Mouse (Mus musculus): ENCODE results near the gene Hist1h2bj. TPM values are rescaled to one million over a fixed set of nuclear protein-coding genes. Genes with fewer than 3 reads are reported as not detected.
A peak's percentile ranks its signal among the peaks of the same experiment; 100 is the strongest.
"Not testable (repeated sequence)": the region's sequence is repeated elsewhere in the genome, so short reads cannot be mapped to it uniquely, and the experiment has no call there.

Hist1h2bj gene
- polyA plus RNA-seq, 1 experiment from 2014 or later = 19.9 TPM

- ATAC-seq (ENCODE audit: insufficient number of reproducible peaks, low FRiP score, low TSS enrichment, low read depth) = peak; percentile 71
- 1% methylated on average over 14 of the region's 14 CpGs for WGBS
- Histone ChIP-seq H3K4me3 (ENCODE audit: low read depth, low read length) (peak overlapping the region; percentile 43), H3K9me3 (ENCODE audit: control insufficient read depth, low read length) (no peaks in the 10 kb centered on the region), H3K27ac (replicated peaks; ENCODE audit: low read depth, low read length) (peak overlapping the region; percentile 76), H3K9ac (ENCODE audit: low read length) (no peak overlapping the region; the same call in 1 of the 2 replicates), H3K27me3 (ENCODE audit: control insufficient read depth, insufficient read depth, low read length) (no peaks in the 10 kb centered on the region), H3K36me3 (ENCODE audit: control insufficient read depth, insufficient read depth, low read length) (no peaks in the 10 kb centered on the region), H3K4me2 (ENCODE audit: low read depth, severe bottlenecking) (peak overlapping the region; percentile 50), H3K4me1 (ENCODE audit: control insufficient read depth, insufficient read depth, low read length) (no peaks in the 10 kb centered on the region)
- peak; percentile 86 for DNase-seq (ENCODE audit: low spot score)
These were observed 6.9 kb downstream of the Hist1h2bj start for GRCm38 (mm10) chr13:22049737-22050440.

DNA sequence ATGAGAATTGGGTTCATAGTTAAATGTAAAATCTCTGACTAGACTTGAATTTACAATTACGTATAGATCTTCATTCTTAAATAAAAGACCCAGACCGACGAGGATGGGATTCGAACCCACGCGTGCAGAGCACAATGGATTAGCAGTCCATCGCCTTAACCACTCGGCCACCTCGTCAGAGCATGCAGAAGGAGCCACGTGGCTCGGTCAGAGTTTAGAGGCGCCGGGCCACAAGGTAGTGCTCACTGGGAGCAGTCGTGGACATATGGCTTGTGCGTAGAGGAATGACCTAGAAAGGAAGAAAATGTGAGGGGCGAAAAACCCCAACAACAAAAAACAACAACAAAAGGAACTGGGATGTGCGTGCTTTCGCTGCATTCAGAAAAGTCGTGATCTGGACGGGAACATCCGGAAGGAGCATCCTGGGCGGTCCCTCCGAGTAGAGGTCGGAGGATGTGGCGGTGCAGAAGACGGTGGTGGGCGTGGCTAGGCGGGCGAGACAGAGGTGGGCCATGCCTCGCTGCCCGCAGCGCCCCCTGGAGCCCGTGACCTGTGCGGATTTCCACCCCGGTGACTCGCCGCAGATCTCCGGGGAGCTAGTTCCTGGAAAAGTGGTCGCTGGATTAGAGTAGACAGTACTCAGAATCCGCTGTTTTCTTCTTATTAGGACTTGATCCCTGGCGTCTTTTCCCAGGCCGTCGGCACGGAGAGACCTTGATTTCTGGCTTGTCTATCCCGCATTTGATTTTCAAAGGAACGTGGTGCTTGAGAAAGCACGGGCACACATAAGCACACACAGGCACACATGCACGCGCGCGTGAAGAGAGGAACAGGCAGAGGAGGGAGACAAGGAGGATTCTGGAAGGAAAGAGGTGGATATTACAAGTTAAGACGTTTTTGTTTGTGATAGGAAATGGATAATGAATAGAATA, 7.8 kb downstream of the Hist1h2bj start:
- under 1% methylated on average over 52 of the region's 52 CpGs for WGBS
- Histone ChIP-seq H3K4me3 (ENCODE audit: low read depth, low read length) (peak overlapping the region; percentile 43), H3K27me3 (ENCODE audit: control insufficient read depth, insufficient read depth, low read length) (no peaks in the 10 kb centered on the region), H3K27ac (replicated peaks; ENCODE audit: low read depth, low read length) (peak overlapping the region; percentile 76), H3K9me3 (ENCODE audit: control insufficient read depth, low read length) (no peaks in the 10 kb centered on the region), H3K36me3 (ENCODE audit: control insufficient read depth, insufficient read depth, low read length) (no peaks in the 10 kb centered on the region), H3K4me2 (ENCODE audit: low read depth, severe bottlenecking) (peak overlapping the region; percentile 50), H3K9ac (ENCODE audit: low read length) (peak overlapping the region; percentile 45; the same call in 1 of the 2 replicates), H3K4me1 (ENCODE audit: control insufficient read depth, insufficient read depth, low read length) (no peaks in the 10 kb centered on the region)
- DNase-seq (ENCODE audit: low spot score) (peak; percentile 98), ATAC-seq (ENCODE audit: insufficient number of reproducible peaks, low FRiP score, low TSS enrichment, low read depth) (peak; percentile 92)

DNA sequence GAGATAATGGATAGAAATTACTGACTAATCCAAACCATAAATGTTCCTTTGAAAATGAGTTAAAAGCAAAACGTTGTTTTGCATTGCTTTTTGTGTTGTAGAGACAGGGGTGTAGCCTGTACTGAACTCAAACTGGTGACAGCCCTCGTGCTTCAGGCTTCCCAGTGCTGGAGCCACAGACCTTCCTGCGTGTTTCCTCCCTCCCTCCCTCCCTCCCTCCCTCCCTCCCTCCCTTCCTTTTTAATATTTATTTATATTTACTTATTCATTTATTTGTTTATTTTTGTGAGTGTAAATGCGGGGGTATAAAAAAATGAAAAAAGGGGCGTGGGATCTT, 8.5 kb downstream of the Hist1h2bj start:
- Histone ChIP-seq H3K9me3 (ENCODE audit: control insufficient read depth, low read length) (no peaks in the 10 kb centered on the region), H3K4me2 (ENCODE audit: low read depth, severe bottlenecking) (peak overlapping the region; percentile 50), H3K4me3 (ENCODE audit: low read depth, low read length) (peak overlapping the region; percentile 43), H3K36me3 (ENCODE audit: control insufficient read depth, insufficient read depth, low read length) (no peaks in the 10 kb centered on the region), H3K9ac (ENCODE audit: low read length) (no peak overlapping the region), H3K27ac (replicated peaks; ENCODE audit: low read depth, low read length) (no peak overlapping the region), H3K27me3 (ENCODE audit: control insufficient read depth, insufficient read depth, low read length) (no peaks in the 10 kb centered on the region), H3K4me1 (ENCODE audit: control insufficient read depth, insufficient read depth, low read length) (no peaks in the 10 kb centered on the region)
- DNase-seq (ENCODE audit: low spot score) (no peak), ATAC-seq (ENCODE audit: insufficient number of reproducible peaks, low FRiP score, low TSS enrichment, low read depth) (no peak)
- 11% methylated on average over 5 of the region's 5 CpGs for WGBS

GRCm38 (mm10) chr13:22053754-22054153, 10.7 kb downstream of the Hist1h2bj start:
- 100% methylated on average over 1 of the region's 1 CpGs for WGBS
- no peaks in the 10 kb centered on the region for H3K4me1 ChIP-seq (ENCODE audit: control insufficient read depth, insufficient read depth, low read length)

GRCm38 (mm10) chr13:22061422-22061821, 18.4 kb downstream of the Hist1h2bj start:
- DNase-seq (ENCODE audit: low spot score) = no peak
- ATAC-seq (ENCODE audit: insufficient number of reproducible peaks, low FRiP score, low TSS enrichment, low read depth) = no peak

More at GRCm38 (mm10) chr13:22053754-22054153, 10.7 kb downstream of the Hist1h2bj start:
- H3K4me3 ChIP-seq (ENCODE audit: low read depth, low read length) = no peak overlapping the region
- H3K27ac ChIP-seq (replicated peaks; ENCODE audit: low read depth, low read length) = no peak overlapping the region
- no peaks in the 10 kb centered on the region for H3K36me3 ChIP-seq (ENCODE audit: control insufficient read depth, insufficient read depth, low read length)
- DNase-seq (ENCODE audit: low spot score) (no peak), ATAC-seq (ENCODE audit: insufficient number of reproducible peaks, low FRiP score, low TSS enrichment, low read depth) (no peak)
- no peak overlapping the region for H3K9ac ChIP-seq (ENCODE audit: low read length)
- no peak overlapping the region for H3K4me2 ChIP-seq (ENCODE audit: low read depth, severe bottlenecking)
- no peaks in the 10 kb centered on the region for H3K27me3 ChIP-seq (ENCODE audit: control insufficient read depth, insufficient read depth, low read length)
- no peaks in the 10 kb centered on the region for H3K9me3 ChIP-seq (ENCODE audit: control insufficient read depth, low read length)

GRCm38 (mm10) chr13:22063468-22063867, 20.5 kb downstream of the Hist1h2bj start:
- H3K9me3 ChIP-seq (ENCODE audit: control insufficient read depth, low read length) = no peaks in the 10 kb centered on the region
- H3K27me3 ChIP-seq (ENCODE audit: control insufficient read depth, insufficient read depth, low read length) = no peaks in the 10 kb centered on the region
- no peak overlapping the region for H3K4me3 ChIP-seq (ENCODE audit: low read depth, low read length)
- ATAC-seq (ENCODE audit: insufficient number of reproducible peaks, low FRiP score, low TSS enrichment, low read depth) (no peak), DNase-seq (ENCODE audit: low spot score) (no peak)
- H3K27ac ChIP-seq (replicated peaks; ENCODE audit: low read depth, low read length) = no peak overlapping the region
- no peaks in the 10 kb centered on the region for H3K36me3 ChIP-seq (ENCODE audit: control insufficient read depth, insufficient read depth, low read length)
- H3K9ac ChIP-seq (ENCODE audit: low read length) = no peak overlapping the region
- WGBS = 53% methylated on average over 1 of the region's 1 CpGs
- H3K4me2 ChIP-seq (ENCODE audit: low read depth, severe bottlenecking) = no peak overlapping the region
- no peaks in the 10 kb centered on the region for H3K4me1 ChIP-seq (ENCODE audit: control insufficient read depth, insufficient read depth, low read length)

More at GRCm38 (mm10) chr13:22061422-22061821, 18.4 kb downstream of the Hist1h2bj start:
- Histone ChIP-seq H3K9ac (ENCODE audit: low read length) (no peak overlapping the region), H3K36me3 (ENCODE audit: control insufficient read depth, insufficient read depth, low read length) (no peaks in the 10 kb centered on the region), H3K4me1 (ENCODE audit: control insufficient read depth, insufficient read depth, low read length) (no peaks in the 10 kb centered on the region), H3K4me3 (ENCODE audit: low read depth, low read length) (no peak overlapping the region), H3K9me3 (ENCODE audit: control insufficient read depth, low read length) (no peaks in the 10 kb centered on the region), H3K27me3 (ENCODE audit: control insufficient read depth, insufficient read depth, low read length) (no peaks in the 10 kb centered on the region), H3K4me2 (ENCODE audit: low read depth, severe bottlenecking) (no peak overlapping the region), H3K27ac (replicated peaks; ENCODE audit: low read depth, low read length) (no peak overlapping the region)
- 77% methylated on average over 1 of the region's 1 CpGs for WGBS

GRCm38 (mm10) chr13:22084140-22084539, 41.1 kb downstream of the Hist1h2bj start, which contains the start of gene Vmn1r188:
TSS of gene Vmn1r188 (plus strand) at chr13:22084440.
- not testable (repeated sequence) for DNase-seq (ENCODE audit: low spot score); H3K4me1 ChIP-seq (ENCODE audit: control insufficient read depth, insufficient read depth, low read length); H3K9me3 ChIP-seq (ENCODE audit: control insufficient read depth, low read length); H3K4me2 ChIP-seq (ENCODE audit: low read depth, severe bottlenecking); H3K4me3 ChIP-seq (ENCODE audit: low read depth, low read length); H3K9ac ChIP-seq (ENCODE audit: low read length); ATAC-seq (ENCODE audit: insufficient number of reproducible peaks, low FRiP score, low TSS enrichment, low read depth); H3K36me3 ChIP-seq (ENCODE audit: control insufficient read depth, insufficient read depth, low read length); H3K27me3 ChIP-seq (ENCODE audit: control insufficient read depth, insufficient read depth, low read length); H3K27ac ChIP-seq (replicated peaks; ENCODE audit: low read depth, low read length)
- WGBS = 83% methylated on average over 1 of the region's 1 CpGs
